Mouse (Mus musculus) midbrain, embryonic 13.5 days (tissue): ENCODE data around the gene Krt32. TPM values are rescaled to one million over a fixed set of nuclear protein-coding genes. Genes with fewer than 3 reads are reported as not detected.

ENCODE experiments used
- ATAC-seq: fragments of 200-750 bp; cut with Nextera tagmentation; 2 replicates; pipeline ENCODE4 v1.8.0; 2017; ENCODE audit warnings: mild to moderate bottlenecking, moderate TSS enrichment, moderate library complexity
- H3K27ac ChIP-seq: fragments of 300-500 bp; sonication (generic); 2 replicates; pipeline ENCODE4 v1.5.1; 2015; ENCODE audit warnings: inconsistent platforms, mild to moderate bottlenecking, moderate library complexity
- H3K27me3 ChIP-seq: fragments of 300-500 bp; sonication (generic); 2 replicates; pipeline ENCODE4 v1.6.1; 2015; ENCODE audit warnings: mild to moderate bottlenecking, inconsistent platforms
- H3K36me3 ChIP-seq: fragments of 300-500 bp; sonication (generic); 2 replicates; pipeline ENCODE4 v1.6.1; 2015; ENCODE audit warnings: mild to moderate bottlenecking, inconsistent platforms
- H3K4me1 ChIP-seq: fragments of 300-500 bp; sonication (generic); replicated peaks from 2 replicates; pipeline ENCODE4 v1.6.1; 2015; ENCODE audit warnings: inconsistent platforms
- H3K4me2 ChIP-seq: fragments of 300-500 bp; sonication (generic); replicated peaks from 2 replicates; pipeline ENCODE4 v1.6.1; 2015; ENCODE audit warnings: moderate library complexity, mild to moderate bottlenecking, inconsistent platforms
- H3K4me3 ChIP-seq: fragments of 300-500 bp; sonication (generic); replicated peaks from 2 replicates; pipeline ENCODE4 v1.5.1; 2015; ENCODE audit warnings: mild to moderate bottlenecking, inconsistent platforms
- H3K9ac ChIP-seq: fragments of 300-500 bp; sonication (generic); replicated peaks from 2 replicates; pipeline ENCODE4 v1.6.1; 2015; ENCODE audit warnings: mild to moderate bottlenecking, inconsistent platforms
- H3K9me3 ChIP-seq: fragments of 300-500 bp; sonication (generic); 2 replicates; pipeline ENCODE4 v1.6.1; 2016; ENCODE audit warnings: mild to moderate bottlenecking, inconsistent platforms
- WGBS: fragments of 180-500 bp; shearing (Covaris S2); methylation state at CpG from one replicate; pipeline ENCODE4 v1.1.7; 2015; 5-methylcytosine and 5-hydroxymethylcytosine counted together
- polyA plus RNA-seq: library from polyadenylated mRNA; unstranded; fragments of >200 nt; fragmentation: Nextera tagmentation; extraction: Ambion mirVana; gene quantifications from 2 replicates; pipeline ENCODE4 v1.2.1, GENCODE M21; 2015

Krt32 gene
- polyA plus RNA-seq, 1 experiment from 2014 or later: not detected

DNA sequence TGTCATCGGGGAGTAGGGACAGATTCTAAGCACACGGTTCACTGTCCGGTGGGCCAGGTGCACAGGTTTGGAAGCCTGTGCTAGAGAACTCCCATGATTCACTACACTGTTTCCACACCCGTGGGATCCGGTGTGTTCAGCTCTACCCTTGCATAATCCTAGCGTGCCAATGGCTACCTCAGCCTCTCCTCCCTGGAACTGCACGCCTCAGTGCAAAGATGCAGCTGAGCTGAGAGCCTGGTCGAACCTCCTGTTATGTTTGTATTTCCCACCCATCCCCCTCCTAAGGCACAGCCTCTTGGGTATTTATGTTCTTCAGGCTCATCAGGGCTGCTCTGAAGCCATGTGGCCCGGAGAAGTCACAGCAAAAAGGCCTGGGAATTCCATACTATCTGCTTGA is 9.8 kb upstream of the Krt32 start:
- 0 out of 2 replicates have a peak, but pooled peaks cover 6% of the 10 kb centered on the region for H3K4me1 ChIP-seq
- no peaks in the 10 kb centered on the region for H3K9me3 ChIP-seq
- H3K36me3 ChIP-seq: no peaks in the 10 kb centered on the region
- H3K27me3 ChIP-seq: no peaks in the 10 kb centered on the region
- H3K9ac ChIP-seq: no peak overlapping the region
- 70% methylated on average over 9 of the region's 9 CpGs for WGBS
- H3K4me2 ChIP-seq: no peak overlapping the region
- H3K4me3 ChIP-seq: no peak overlapping the region
- no peak overlapping the region for H3K27ac ChIP-seq
- no peak for ATAC-seq

DNA sequence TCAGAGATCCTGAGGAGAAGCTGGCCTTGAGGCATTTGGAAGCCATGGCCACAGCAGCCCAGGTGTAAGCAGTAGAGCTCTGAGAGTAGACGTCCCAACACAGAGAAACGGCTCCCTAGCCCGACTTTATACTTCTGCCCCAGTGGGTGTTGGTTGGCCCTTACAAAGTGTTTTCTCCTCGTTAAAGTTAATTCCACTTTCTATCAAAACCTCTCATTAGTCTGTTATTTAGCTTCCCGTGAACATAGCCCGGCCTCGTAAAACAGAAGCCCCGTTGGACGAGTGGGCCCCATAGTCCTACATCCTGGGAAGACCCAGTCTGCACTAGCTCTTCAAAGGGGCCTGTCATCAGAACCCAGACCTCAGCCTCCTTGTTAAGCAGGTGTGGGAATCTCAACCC is 8.1 kb upstream of the Krt32 start, which contains the start of gene Krt35:
TSS of gene Krt35 (minus strand) at position 101 of the 400 bp plus-strand sequence.
- no peak within 1 kb of the TSS for H3K27ac ChIP-seq
- H3K27me3 ChIP-seq: no peaks in the 10 kb centered on the region
- H3K4me1 ChIP-seq: 0 out of 2 replicates have a peak, but pooled peaks cover 6% of the 10 kb centered on the region
- 88% methylated on average over 9 of the region's 9 CpGs for WGBS
- no peaks in the 10 kb centered on the region for H3K9me3 ChIP-seq
- no peak within 1 kb of the TSS for H3K4me2 ChIP-seq
- no peaks in the 10 kb centered on the region for H3K36me3 ChIP-seq
- H3K4me3 ChIP-seq: no peak within 1 kb of the TSS
- ATAC-seq: no peak
- no peak within 1 kb of the TSS for H3K9ac ChIP-seq

DNA sequence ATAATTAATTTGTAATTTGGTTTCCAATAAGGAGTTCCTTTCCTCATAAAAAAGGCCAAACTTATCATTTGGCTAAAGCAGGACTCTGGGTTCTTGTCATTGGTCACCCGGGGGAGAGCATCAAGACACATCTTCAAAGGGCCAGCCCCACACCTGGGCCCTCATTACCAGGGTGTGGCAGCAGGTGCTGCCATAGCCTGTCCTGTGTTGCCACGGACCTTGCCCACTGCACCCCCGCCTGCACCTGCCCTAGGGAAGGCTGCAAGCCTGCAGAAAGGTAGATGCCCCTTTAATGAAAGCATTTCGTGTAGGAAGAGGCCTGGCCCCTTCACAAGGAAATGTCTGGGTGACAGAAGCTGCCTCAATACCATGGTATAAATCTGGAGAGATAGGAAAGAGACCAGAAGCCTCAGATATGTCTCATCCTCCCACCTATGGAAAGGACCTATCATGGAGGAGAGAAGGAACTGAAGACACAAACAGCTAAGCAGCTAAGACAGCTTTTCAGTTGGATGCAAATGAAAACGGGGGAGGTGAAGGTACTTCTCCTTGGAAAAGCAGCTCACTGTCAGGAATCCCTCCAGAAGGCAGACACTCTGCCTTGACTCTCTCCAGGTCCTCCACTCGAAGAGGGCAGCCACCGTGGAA is 476 bp upstream of the Krt32 start:
- 70% methylated on average over 7 of the region's 7 CpGs for WGBS
- Histone ChIP-seq H3K4me2 (no peak overlapping the region), H3K27ac (no peak overlapping the region), H3K27me3 (no peaks in the 10 kb centered on the region), H3K4me1 (no peaks in the 10 kb centered on the region), H3K9me3 (no peaks in the 10 kb centered on the region), H3K4me3 (no peak overlapping the region), H3K36me3 (no peaks in the 10 kb centered on the region), H3K9ac (no peak overlapping the region)
- ATAC-seq: no peak

DNA sequence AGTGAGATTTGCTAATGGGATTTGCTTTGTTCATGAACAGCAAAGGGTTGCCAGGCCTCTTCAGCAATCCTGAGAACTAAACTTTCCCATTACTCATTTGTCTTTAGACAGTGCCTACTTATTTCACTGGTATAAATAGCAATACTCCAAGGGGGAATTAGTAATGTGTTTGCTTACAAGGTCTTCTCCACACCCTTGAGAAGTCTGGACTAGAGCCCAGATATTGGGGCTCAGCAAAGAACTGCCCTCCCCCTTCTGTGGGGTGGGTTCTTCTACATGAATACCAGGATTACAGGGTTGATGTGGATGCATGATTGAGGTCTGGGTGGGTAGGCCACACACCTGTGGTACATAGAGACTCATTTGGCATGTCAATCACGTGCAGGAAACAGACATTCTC is 14.2 kb downstream of the Krt32 start:
- no peak for ATAC-seq
- Histone ChIP-seq H3K4me3 (no peak overlapping the region), H3K4me2 (no peak overlapping the region), H3K36me3 (no peaks in the 10 kb centered on the region), H3K27ac (no peak overlapping the region), H3K9me3 (no peaks in the 10 kb centered on the region), H3K27me3 (no peaks in the 10 kb centered on the region), H3K9ac (no peak overlapping the region), H3K4me1 (no peaks in the 10 kb centered on the region)
- 63% methylated on average over 1 of the region's 1 CpGs for WGBS

DNA sequence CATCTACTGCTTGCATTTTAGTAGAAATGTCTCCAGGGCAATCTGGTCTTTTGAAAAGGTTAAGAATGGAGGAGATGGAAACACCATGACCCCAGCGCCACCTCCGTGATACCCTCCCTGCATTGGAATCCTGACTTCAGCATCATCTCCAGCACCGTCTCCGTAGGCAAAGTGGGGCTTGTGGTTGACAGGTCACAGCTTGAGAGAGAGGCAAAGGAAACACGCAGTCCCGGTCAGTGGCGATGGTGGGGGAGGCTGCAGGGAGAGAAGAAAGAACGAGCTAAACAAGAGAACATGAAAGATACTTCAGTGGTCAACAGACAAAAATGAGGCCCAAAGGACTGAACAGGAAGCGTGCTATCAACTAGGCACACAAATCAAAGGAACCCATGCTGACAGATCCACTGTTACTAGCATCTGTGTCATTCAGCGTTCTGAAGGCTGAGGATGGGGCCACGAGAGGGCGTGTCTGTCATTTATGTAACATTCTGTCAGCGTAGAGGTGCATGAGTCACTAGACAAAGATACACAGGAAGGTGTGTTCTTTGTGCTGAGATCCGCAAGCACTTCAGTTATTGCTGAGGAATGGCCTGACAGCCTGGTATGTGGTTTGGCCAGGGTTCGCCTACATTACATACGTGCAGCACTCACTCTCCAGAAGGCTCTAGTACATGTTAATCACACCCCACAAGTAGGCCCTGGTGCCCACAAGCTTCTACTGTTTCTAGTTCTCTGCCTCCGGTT is 20.6 kb downstream of the Krt32 start:
- H3K4me1 ChIP-seq: peaks cover 4% of the 10 kb centered on the region; the same call in 1 of the 2 replicates
- H3K27ac ChIP-seq: no peak overlapping the region
- H3K27me3 ChIP-seq: no peaks in the 10 kb centered on the region
- no peak overlapping the region for H3K9ac ChIP-seq
- no peaks in the 10 kb centered on the region for H3K36me3 ChIP-seq
- H3K4me2 ChIP-seq: no peak overlapping the region
- ATAC-seq: no peak
- H3K9me3 ChIP-seq: no peaks in the 10 kb centered on the region
- no peak overlapping the region for H3K4me3 ChIP-seq
- WGBS: 90% methylated on average over 17 of the region's 17 CpGs

DNA sequence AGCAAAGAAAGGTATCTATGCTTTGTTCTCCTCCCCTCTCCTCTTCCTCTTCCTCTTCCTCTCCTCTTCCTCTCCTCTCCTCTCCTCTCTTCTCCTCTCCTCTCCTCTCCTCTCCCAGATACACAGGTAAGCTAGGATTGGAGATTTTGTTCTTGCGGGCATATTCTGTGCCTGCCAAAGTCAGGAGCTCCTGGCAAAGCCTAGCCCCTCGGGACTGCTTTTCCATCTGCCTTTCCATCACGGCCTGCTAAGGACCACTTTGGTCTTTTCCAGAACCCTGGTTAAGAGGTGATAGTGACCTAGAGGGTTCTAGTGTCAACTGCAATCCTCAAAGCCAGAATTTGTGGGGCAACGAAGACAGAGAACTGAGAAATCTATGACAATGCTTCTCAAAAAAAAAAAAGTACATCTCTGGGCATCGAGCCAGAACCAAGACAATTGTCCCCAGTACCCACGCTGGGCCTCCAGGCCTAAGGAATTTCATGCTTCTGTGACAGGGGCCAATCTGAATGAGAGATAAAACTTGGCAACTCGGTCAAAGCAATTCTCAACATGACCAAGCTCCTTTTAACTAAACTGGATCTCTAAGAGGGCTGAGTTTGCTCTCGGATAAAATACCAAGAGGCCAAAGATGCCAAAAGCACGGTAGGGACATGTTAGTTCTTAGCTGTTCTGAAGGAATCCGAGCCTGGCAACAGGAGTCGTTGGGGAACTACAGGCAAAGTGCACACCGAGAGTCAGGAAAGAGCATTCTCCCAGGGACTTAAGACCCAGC is 21.6 kb downstream of the Krt32 start:
- H3K9me3 ChIP-seq: no peaks in the 10 kb centered on the region
- no peaks in the 10 kb centered on the region for H3K36me3 ChIP-seq
- no peak overlapping the region for H3K27ac ChIP-seq
- WGBS: 60% methylated on average over 12 of the region's 12 CpGs
- no peak overlapping the region for H3K4me3 ChIP-seq
- H3K27me3 ChIP-seq: no peaks in the 10 kb centered on the region
- peaks cover 4% of the 10 kb centered on the region; the same call in 1 of the 2 replicates for H3K4me1 ChIP-seq
- no peak overlapping the region for H3K9ac ChIP-seq
- no peak overlapping the region for H3K4me2 ChIP-seq
- ATAC-seq: no peak

DNA sequence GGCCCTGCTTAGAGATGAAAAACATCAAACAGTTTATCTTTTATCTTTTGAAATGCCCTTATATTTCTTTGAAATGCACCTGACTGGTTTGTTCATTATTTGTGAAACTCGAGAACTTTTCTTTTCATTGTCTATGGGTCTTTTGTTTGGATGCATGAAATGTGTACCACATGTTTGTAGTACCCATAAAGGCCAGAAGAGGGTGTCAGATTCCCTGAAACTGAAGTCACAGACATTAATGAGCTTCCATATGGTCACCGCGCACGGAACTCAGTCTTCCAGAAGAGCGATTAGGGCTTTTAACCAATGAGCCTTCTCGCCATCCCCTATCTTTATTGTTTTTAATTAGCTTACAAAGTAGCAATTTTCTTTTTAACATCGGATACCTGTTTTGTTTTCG is 29.2 kb downstream of the Krt32 start:
- no peaks in the 10 kb centered on the region for H3K27me3 ChIP-seq
- H3K9ac ChIP-seq: no peak overlapping the region
- H3K4me2 ChIP-seq: no peak overlapping the region
- 72% methylated on average over 8 of the region's 8 CpGs for WGBS
- no peak for ATAC-seq
- H3K4me3 ChIP-seq: no peak overlapping the region
- no peak overlapping the region for H3K27ac ChIP-seq
- H3K36me3 ChIP-seq: no peaks in the 10 kb centered on the region
- no peaks in the 10 kb centered on the region for H3K4me1 ChIP-seq
- no peaks in the 10 kb centered on the region for H3K9me3 ChIP-seq

DNA sequence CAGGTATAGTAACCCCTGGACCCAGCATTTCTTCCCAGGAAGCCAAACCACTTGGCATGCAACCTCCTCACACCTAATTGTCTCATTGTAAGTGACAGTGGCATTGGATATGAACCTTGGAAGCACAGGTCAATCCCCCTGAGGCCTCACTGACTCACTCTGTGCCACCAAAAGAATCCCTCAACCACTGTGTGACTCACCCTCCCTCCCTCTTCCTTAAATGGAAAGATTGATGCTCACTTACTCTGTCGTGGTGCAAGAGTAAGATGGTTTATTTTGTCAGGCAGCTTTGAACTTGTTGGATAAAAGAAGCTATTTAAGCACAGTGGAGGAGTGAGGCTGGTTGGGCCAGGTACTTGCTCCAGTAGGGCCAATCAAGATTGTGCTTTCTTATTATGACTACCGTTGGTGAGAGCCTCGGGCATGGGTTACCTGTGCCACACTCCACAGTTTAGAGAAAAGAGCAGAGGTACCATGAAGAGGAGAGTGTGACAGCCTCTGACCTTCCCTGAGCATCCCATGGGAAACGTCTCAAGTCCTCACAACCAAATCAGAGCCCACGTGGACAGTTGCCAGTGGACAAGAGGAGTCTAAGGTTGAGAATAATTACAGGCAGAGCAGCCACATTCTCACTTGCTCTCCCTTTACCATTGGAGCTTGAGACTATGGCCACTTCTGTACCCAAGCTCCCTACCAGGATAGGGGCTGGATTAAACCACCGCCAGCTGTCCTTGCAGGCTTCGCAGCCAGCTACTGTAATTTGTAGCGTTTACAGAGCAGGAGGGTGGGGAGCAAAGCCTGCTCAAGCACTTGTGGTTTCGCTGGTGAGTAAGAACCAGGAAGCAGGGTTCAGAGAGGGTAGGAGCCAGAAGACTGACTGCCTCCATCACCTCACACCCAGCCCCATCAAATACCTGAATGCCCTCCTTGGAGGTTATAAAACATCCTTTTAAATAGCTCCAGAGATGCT is 32.1 kb downstream of the Krt32 start:
- H3K4me3 ChIP-seq: no peak overlapping the region
- H3K9me3 ChIP-seq: no peaks in the 10 kb centered on the region
- H3K4me2 ChIP-seq: no peak overlapping the region
- 82% methylated on average over 9 of the region's 9 CpGs for WGBS
- no peaks in the 10 kb centered on the region for H3K4me1 ChIP-seq
- ATAC-seq: no peak
- no peak overlapping the region for H3K27ac ChIP-seq
- no peaks in the 10 kb centered on the region for H3K36me3 ChIP-seq
- H3K9ac ChIP-seq: no peak overlapping the region
- H3K27me3 ChIP-seq: no peaks in the 10 kb centered on the region

DNA sequence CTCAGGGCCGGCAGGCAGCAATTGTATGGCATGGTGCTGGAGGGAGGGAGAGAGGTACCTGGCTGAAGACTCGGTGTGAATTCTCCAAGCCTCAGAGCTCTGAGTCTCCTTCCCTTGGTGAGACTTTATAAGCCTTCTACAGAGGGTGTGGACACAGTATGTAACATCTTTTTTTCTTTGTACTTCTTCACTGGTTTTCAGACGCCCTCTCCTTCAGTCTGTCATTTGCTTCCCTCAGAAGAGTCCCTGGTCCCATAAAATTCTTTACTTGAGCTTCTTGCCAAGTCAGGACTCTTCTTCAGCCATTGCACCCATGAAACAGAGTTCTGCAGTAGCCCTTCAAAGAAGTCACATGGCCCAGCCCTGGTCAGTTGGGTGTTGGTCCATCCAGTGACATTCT is 37.6 kb downstream of the Krt32 start, which contains the start of gene Krt31:
TSS of gene Krt31 (minus strand) at position 101 of the 400 bp plus-strand sequence.
- H3K27me3 ChIP-seq: no peaks in the 10 kb centered on the region
- H3K36me3 ChIP-seq: no peaks in the 10 kb centered on the region
- H3K27ac ChIP-seq: no peak within 1 kb of the TSS
- no peak within 1 kb of the TSS for H3K4me3 ChIP-seq
- H3K9ac ChIP-seq: no peak within 1 kb of the TSS
- no peak within 1 kb of the TSS for H3K4me2 ChIP-seq
- ATAC-seq: no peak
- WGBS: 85% methylated on average over 3 of the region's 3 CpGs
- H3K9me3 ChIP-seq: no peaks in the 10 kb centered on the region
- no peaks in the 10 kb centered on the region for H3K4me1 ChIP-seq

DNA sequence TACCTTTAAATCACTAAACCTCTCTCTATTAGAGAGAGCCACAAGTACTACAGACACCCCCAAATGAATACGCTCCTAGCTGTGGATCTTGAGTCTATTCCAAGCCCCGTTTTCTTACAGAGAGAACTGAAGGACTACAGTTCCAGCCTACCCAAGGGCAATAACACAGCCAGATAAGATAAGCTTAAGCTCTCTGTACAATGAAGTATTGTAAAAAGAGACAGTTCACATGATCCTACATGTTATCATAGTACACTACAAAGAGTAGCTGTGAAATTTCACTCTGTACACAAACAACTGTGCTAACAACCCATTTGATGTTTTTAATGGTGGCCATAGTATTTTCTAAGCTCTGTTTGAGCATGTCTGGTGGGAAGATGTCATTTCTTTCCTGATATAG is 40.8 kb downstream of the Krt32 start:
- H3K27me3 ChIP-seq: no peaks in the 10 kb centered on the region
- H3K4me1 ChIP-seq: no peaks in the 10 kb centered on the region
- H3K27ac ChIP-seq: no peak overlapping the region
- no peaks in the 10 kb centered on the region for H3K9me3 ChIP-seq
- H3K36me3 ChIP-seq: no peaks in the 10 kb centered on the region
- H3K4me2 ChIP-seq: no peak overlapping the region
- H3K4me3 ChIP-seq: no peak overlapping the region
- ATAC-seq: no peak
- no peak overlapping the region for H3K9ac ChIP-seq
- WGBS: 90% methylated on average over 2 of the region's 2 CpGs

DNA sequence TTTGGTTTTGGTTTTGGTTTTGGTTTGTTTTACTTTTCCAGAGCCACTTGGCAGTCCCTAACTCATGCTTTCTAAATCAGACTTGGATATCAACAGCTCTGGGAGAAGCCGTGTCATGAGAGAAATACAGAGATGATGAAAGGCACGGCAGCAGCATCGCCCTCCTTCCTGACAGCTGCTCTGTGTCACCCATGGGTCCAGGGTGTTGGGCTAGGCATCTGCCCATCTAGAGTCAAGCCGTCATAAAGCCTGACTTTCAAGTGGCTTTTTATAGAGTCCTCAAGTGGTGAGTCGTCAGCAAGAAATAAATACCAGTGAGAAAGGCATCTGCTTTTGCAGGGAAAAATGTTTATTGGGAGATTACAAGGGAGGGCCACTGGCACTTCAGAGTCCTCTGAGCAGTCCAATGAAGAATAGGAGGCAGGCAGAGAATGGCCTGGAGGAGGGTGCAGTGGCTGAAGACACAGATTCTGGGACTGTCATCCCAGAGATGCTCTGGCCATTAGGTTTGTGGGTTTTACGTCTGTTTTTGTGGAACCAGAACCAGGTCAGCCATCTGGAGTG is 41.6 kb downstream of the Krt32 start:
- no peak overlapping the region for H3K9ac ChIP-seq
- no peaks in the 10 kb centered on the region for H3K36me3 ChIP-seq
- 90% methylated on average over 6 of the region's 6 CpGs for WGBS
- H3K4me3 ChIP-seq: no peak overlapping the region
- H3K27ac ChIP-seq: no peak overlapping the region
- no peaks in the 10 kb centered on the region for H3K27me3 ChIP-seq
- H3K4me1 ChIP-seq: no peaks in the 10 kb centered on the region
- no peak overlapping the region for H3K4me2 ChIP-seq
- H3K9me3 ChIP-seq: no peaks in the 10 kb centered on the region
- ATAC-seq: no peak
